ENCODE assay signal across 8 mouse cellular contexts in genomic region chr8:88454048-88454696, GRCm38 (mm10).
DNase-seq lines count a peak whose midpoint lies in the region; ATAC-seq and TF ChIP-seq lines count a peak whose summit lies in the region.

No protein-coding gene starts in this region.

- ATAC-seq in heart, embryonic 12.5 days (ENCODE audit: insufficient number of reproducible peaks, low FRiP score), result peak; percentile 40; the same call in 1 of the 2 replicates
- no peak for ATAC-seq in liver, embryonic 13.5 days (ENCODE audit: low read depth)
- peak; percentile 76 for ATAC-seq in neural tube, embryonic 11.5 days (ENCODE audit: insufficient read depth, low FRiP score, low TSS enrichment)

- H3K9me3 ChIP-seq in heart, embryonic 12.5 days (replicated peaks), result peaks cover 5% of the 10 kb centered on the region; the same call in 1 of the 2 replicates
- no peaks in the 10 kb centered on the region for H3K9me3 ChIP-seq in liver, embryonic 13.5 days (replicated peaks)
- H3K9me3 ChIP-seq in neural tube, embryonic 11.5 days (ENCODE audit: control insufficient read depth, low read length), result no peaks in the 10 kb centered on the region

- no peak for TF ChIP-seq POLR2A in spleen, adult 2 months (IDR thresholded peaks at IDR 0.05; ENCODE audit: low read depth, low read length)

- H3K4me3 ChIP-seq in spleen, adult 2 months (ENCODE audit: extremely low read depth, insufficient read depth, insufficient read length), result peak overlapping the region; percentile 32; the same call in 1 of the 2 replicates
- H3K4me3 ChIP-seq in heart, embryonic 12.5 days, result peak overlapping the region; percentile 61
- peak overlapping the region; percentile 53 for H3K4me3 ChIP-seq in liver, embryonic 13.5 days (replicated peaks)
- H3K4me3 ChIP-seq in neural tube, embryonic 11.5 days (ENCODE audit: low read depth, low read length), result peak overlapping the region; percentile 45

- peaks cover 18% of the 10 kb centered on the region for H3K27me3 ChIP-seq in spleen, adult 2 months (ENCODE audit: control insufficient read depth, insufficient read depth, low read length)
- peaks cover 62% of the 10 kb centered on the region for H3K27me3 ChIP-seq in heart, embryonic 12.5 days (replicated peaks)
- peaks cover 76% of the 10 kb centered on the region for H3K27me3 ChIP-seq in liver, embryonic 13.5 days
- peaks cover 8% of the 10 kb centered on the region for H3K27me3 ChIP-seq in neural tube, embryonic 11.5 days (ENCODE audit: control insufficient read depth, insufficient read depth, low read length)

- H3K9ac ChIP-seq in heart, embryonic 12.5 days, result peak overlapping the region; percentile 67
- peak overlapping the region; percentile 22; the same call in 1 of the 2 replicates for H3K9ac ChIP-seq in liver, embryonic 13.5 days
- H3K9ac ChIP-seq in neural tube, embryonic 11.5 days (ENCODE audit: low read length), result peak overlapping the region; percentile 81

- no peak overlapping the region for H3K27ac ChIP-seq in spleen, adult 2 months (ENCODE audit: insufficient read depth, low read length)
- H3K27ac ChIP-seq in heart, embryonic 12.5 days (ENCODE audit: poor library complexity, severe bottlenecking), result no peak overlapping the region
- no peak overlapping the region for H3K27ac ChIP-seq in liver, embryonic 13.5 days
- H3K27ac ChIP-seq in neural tube, embryonic 11.5 days (ENCODE audit: low read depth, low read length), result peak overlapping the region; percentile 87

- H3K4me2 ChIP-seq in heart, embryonic 12.5 days, result peak overlapping the region; percentile 97
- H3K4me2 ChIP-seq in liver, embryonic 13.5 days, result peak overlapping the region; percentile 69
- H3K4me2 ChIP-seq in neural tube, embryonic 11.5 days (ENCODE audit: low read depth), result peak overlapping the region; percentile 95

- no peak for TF ChIP-seq CTCF in spleen, adult 2 months (IDR thresholded peaks at IDR 0.05; ENCODE audit: extremely low read depth, insufficient read depth, insufficient read length, insufficient replicate concordance)

- H3K36me3 ChIP-seq in spleen, adult 2 months (ENCODE audit: control insufficient read depth, insufficient read depth, low read length), result no peaks in the 10 kb centered on the region
- no peaks in the 10 kb centered on the region for H3K36me3 ChIP-seq in heart, embryonic 12.5 days
- H3K36me3 ChIP-seq in liver, embryonic 13.5 days, result no peaks in the 10 kb centered on the region
- no peaks in the 10 kb centered on the region for H3K36me3 ChIP-seq in neural tube, embryonic 11.5 days (ENCODE audit: control insufficient read depth, insufficient read depth, low read length)

- DNase-seq in spleen, adult 2 months (ENCODE audit: low read depth in 1 of 2, low spot score in 2 of 2), result no peak
- no peak for DNase-seq in spleen, postnatal 14 days (ENCODE audit: low spot score in 2 of 2)
- peak; percentile 68 for DNase-seq in embryo, embryonic 11.5 days (ENCODE audit: low read depth, low spot score)
- DNase-seq in kidney, postnatal 14 days, result peak; percentile 65
- no peak for DNase-seq in liver, embryonic 13.5 days
- DNase-seq in neural tube, embryonic 11.5 days (ENCODE audit: low spot score), result peak; percentile 87
- DNase-seq in thymus, postnatal 14 days, result peak; percentile 39

- H3K4me1 ChIP-seq in spleen, adult 2 months (ENCODE audit: control insufficient read depth, insufficient read depth, insufficient read length), result peaks cover 8% of the 10 kb centered on the region
- H3K4me1 ChIP-seq in heart, embryonic 12.5 days (replicated peaks), result peaks cover 31% of the 10 kb centered on the region
- peaks cover 12% of the 10 kb centered on the region; the same call in 1 of the 2 replicates for H3K4me1 ChIP-seq in liver, embryonic 13.5 days (replicated peaks)
- peaks cover 30% of the 10 kb centered on the region for H3K4me1 ChIP-seq in neural tube, embryonic 11.5 days (ENCODE audit: control insufficient read depth, insufficient read depth, low read length)

- WGBS in spleen, adult 2 months, result under 1% methylated on average over 75 of the region's 75 CpGs
- under 1% methylated on average over 75 of the region's 75 CpGs for WGBS in heart, embryonic 12.5 days
- under 1% methylated on average over 73 of the region's 75 CpGs for WGBS in liver, embryonic 13.5 days (ENCODE audit: insufficient replicate concordance)
- WGBS in neural tube, embryonic 11.5 days, result under 1% methylated on average over 55 of the region's 75 CpGs

Comparison
In these comparisons a context has a peak if more than half of its experiments do, and no peak if none do; other contexts are left out.
1. DNase-seq: peak in embryo, embryonic 11.5 days (single experiment), kidney, postnatal 14 days (single experiment), neural tube, embryonic 11.5 days (single experiment) and thymus, postnatal 14 days (single experiment); none in spleen, adult 2 months (0 of 2), spleen, postnatal 14 days (0 of 2) and liver, embryonic 13.5 days (single experiment).
2. H3K9ac ChIP-seq: peak in every context shown above with its lines; median percentile 81 in neural tube, embryonic 11.5 days; 67 in heart, embryonic 12.5 days; 22 in liver, embryonic 13.5 days.
3. Peak in every context shown above with its lines, with median percentiles within 50 percentile points of each other: H3K4me3 ChIP-seq and H3K4me2 ChIP-seq.